Comparison of ENCODE assay signal across 8 mouse cellular contexts in genomic region chr10:29211453-29211852, GRCm38 (mm10). TPM values are rescaled to one million over a fixed set of nuclear protein-coding genes. Genes with fewer than 3 reads are reported as not detected.
DNase-seq lines count a peak whose midpoint lies in the region; ATAC-seq and TF ChIP-seq lines count a peak whose summit lies in the region.

Gene 9330159F19Rik, plus strand, starts transcription at chr10:29211606.

- H3K4me1 ChIP-seq in liver, embryonic 11.5 days (replicated peaks; ENCODE audit: control insufficient read depth, insufficient read depth, low read length) = no peaks in the 10 kb centered on the region
- no peaks in the 10 kb centered on the region for H3K4me1 ChIP-seq in liver, embryonic 12.5 days
- no peaks in the 10 kb centered on the region for H3K4me1 ChIP-seq in embryonic facial prominence, embryonic 14.5 days (ENCODE audit: control insufficient read depth, insufficient read depth, low read length)
- H3K4me1 ChIP-seq in hindbrain, embryonic 15.5 days (replicated peaks) = no peaks in the 10 kb centered on the region; the same call in 1 of the 2 replicates
- no peaks in the 10 kb centered on the region; the same call in 1 of the 2 replicates for H3K4me1 ChIP-seq in limb, embryonic 14.5 days (ENCODE audit: control insufficient read depth, insufficient read depth, low read length)
- H3K4me1 ChIP-seq in neural tube, embryonic 15.5 days = 0 out of 2 replicates have a peak, but pooled peaks cover 5% of the 10 kb centered on the region

- TF ChIP-seq POLR2A in limb, embryonic 14.5 days (IDR thresholded peaks at IDR 0.05; ENCODE audit: borderline replicate concordance, extremely low read depth, insufficient read depth, insufficient read length) = no peak

- no peak within 1 kb of the TSS for H3K4me3 ChIP-seq in liver, embryonic 11.5 days (ENCODE audit: low read depth, low read length)
- no peak within 1 kb of the TSS for H3K4me3 ChIP-seq in liver, embryonic 12.5 days
- no peak within 1 kb of the TSS; the same call in 1 of the 2 replicates for H3K4me3 ChIP-seq in embryonic facial prominence, embryonic 14.5 days (ENCODE audit: low read depth, low read length)
- H3K4me3 ChIP-seq in hindbrain, embryonic 15.5 days = no peak within 1 kb of the TSS
- H3K4me3 ChIP-seq in limb, embryonic 14.5 days (replicated peaks; ENCODE audit: low read length) = no peak within 1 kb of the TSS
- H3K4me3 ChIP-seq in neural tube, embryonic 15.5 days (replicated peaks) = no peak within 1 kb of the TSS

- no peak within 1 kb of the TSS for H3K4me2 ChIP-seq in liver, embryonic 11.5 days
- H3K4me2 ChIP-seq in liver, embryonic 12.5 days = no peak within 1 kb of the TSS
- peak within 1 kb of the TSS; percentile 14; the same call in 1 of the 2 replicates for H3K4me2 ChIP-seq in embryonic facial prominence, embryonic 14.5 days (ENCODE audit: low read depth, low read length)
- H3K4me2 ChIP-seq in hindbrain, embryonic 15.5 days = no peak within 1 kb of the TSS
- H3K4me2 ChIP-seq in limb, embryonic 14.5 days (replicated peaks; ENCODE audit: low read depth, low read length, severe bottlenecking) = no peak within 1 kb of the TSS
- H3K4me2 ChIP-seq in neural tube, embryonic 15.5 days = no peak within 1 kb of the TSS

- H3K27ac ChIP-seq in liver, embryonic 11.5 days (ENCODE audit: low read depth, low read length) = no peak within 1 kb of the TSS
- no peak within 1 kb of the TSS for H3K27ac ChIP-seq in liver, embryonic 12.5 days
- peak within 1 kb of the TSS; percentile 53; the same call in 1 of the 2 replicates for H3K27ac ChIP-seq in embryonic facial prominence, embryonic 14.5 days (replicated peaks; ENCODE audit: low read depth, low read length)
- H3K27ac ChIP-seq in hindbrain, embryonic 15.5 days (replicated peaks) = no peak within 1 kb of the TSS
- no peak within 1 kb of the TSS for H3K27ac ChIP-seq in limb, embryonic 14.5 days (replicated peaks; ENCODE audit: low read depth, low read length)
- H3K27ac ChIP-seq in neural tube, embryonic 15.5 days (replicated peaks) = no peak within 1 kb of the TSS

- H3K9me3 ChIP-seq in liver, embryonic 11.5 days (ENCODE audit: control insufficient read depth, low read length) = no peaks in the 10 kb centered on the region
- no peaks in the 10 kb centered on the region for H3K9me3 ChIP-seq in liver, embryonic 12.5 days (replicated peaks)
- no peaks in the 10 kb centered on the region for H3K9me3 ChIP-seq in embryonic facial prominence, embryonic 14.5 days (ENCODE audit: control insufficient read depth, low read length)
- H3K9me3 ChIP-seq in hindbrain, embryonic 15.5 days = no peaks in the 10 kb centered on the region
- H3K9me3 ChIP-seq in limb, embryonic 14.5 days (ENCODE audit: control insufficient read depth, low read length) = no peaks in the 10 kb centered on the region
- H3K9me3 ChIP-seq in neural tube, embryonic 15.5 days (replicated peaks) = no peaks in the 10 kb centered on the region

- 18% methylated on average over 4 of the region's 4 CpGs for WGBS in liver, embryonic 11.5 days
- WGBS in liver, embryonic 12.5 days (ENCODE audit: insufficient replicate concordance) = 15% methylated on average over 4 of the region's 4 CpGs
- 4% methylated on average over 4 of the region's 4 CpGs for WGBS in embryonic facial prominence, embryonic 14.5 days
- WGBS in hindbrain, embryonic 15.5 days = 14% methylated on average over 4 of the region's 4 CpGs
- whole genome bisulfite sequencing in limb, embryonic 14.5 days = 3% methylated on average over 4 of the region's 4 CpGs
- 10% methylated on average over 4 of the region's 4 CpGs for WGBS in neural tube, embryonic 15.5 days

- H3K27me3 ChIP-seq in liver, embryonic 11.5 days (replicated peaks; ENCODE audit: control insufficient read depth, insufficient read depth, low read length) = no peaks in the 10 kb centered on the region
- no peaks in the 10 kb centered on the region for H3K27me3 ChIP-seq in liver, embryonic 12.5 days (replicated peaks)
- no peaks in the 10 kb centered on the region for H3K27me3 ChIP-seq in embryonic facial prominence, embryonic 14.5 days (replicated peaks; ENCODE audit: control insufficient read depth, insufficient read depth, low read length)
- H3K27me3 ChIP-seq in hindbrain, embryonic 15.5 days = no peaks in the 10 kb centered on the region
- no peaks in the 10 kb centered on the region for H3K27me3 ChIP-seq in limb, embryonic 14.5 days (ENCODE audit: control insufficient read depth, insufficient read depth, low read length)
- no peaks in the 10 kb centered on the region for H3K27me3 ChIP-seq in neural tube, embryonic 15.5 days (replicated peaks)

- H3K36me3 ChIP-seq in liver, embryonic 11.5 days (ENCODE audit: control insufficient read depth, insufficient read depth, low read length) = no peaks in the 10 kb centered on the region
- no peaks in the 10 kb centered on the region for H3K36me3 ChIP-seq in liver, embryonic 12.5 days
- H3K36me3 ChIP-seq in embryonic facial prominence, embryonic 14.5 days (ENCODE audit: control insufficient read depth, insufficient read depth, low read length) = no peaks in the 10 kb centered on the region
- H3K36me3 ChIP-seq in hindbrain, embryonic 15.5 days = peaks cover 16% of the 10 kb centered on the region
- H3K36me3 ChIP-seq in limb, embryonic 14.5 days (ENCODE audit: control insufficient read depth, insufficient read depth, low read length) = no peaks in the 10 kb centered on the region
- peaks cover 2% of the 10 kb centered on the region; the same call in 1 of the 2 replicates for H3K36me3 ChIP-seq in neural tube, embryonic 15.5 days

- no peak within 1 kb of the TSS for H3K9ac ChIP-seq in liver, embryonic 11.5 days (ENCODE audit: low read depth, low read length)
- no peak within 1 kb of the TSS for H3K9ac ChIP-seq in liver, embryonic 12.5 days
- H3K9ac ChIP-seq in embryonic facial prominence, embryonic 14.5 days (ENCODE audit: low read depth, low read length) = no peak within 1 kb of the TSS
- H3K9ac ChIP-seq in hindbrain, embryonic 15.5 days = no peak within 1 kb of the TSS
- no peak within 1 kb of the TSS for H3K9ac ChIP-seq in limb, embryonic 14.5 days (ENCODE audit: low read depth, low read length, severe bottlenecking)
- no peak within 1 kb of the TSS for H3K9ac ChIP-seq in neural tube, embryonic 15.5 days (replicated peaks)

- no peak for DNase-seq in liver, embryonic 11.5 days (ENCODE audit: low spot score)
- peak; percentile 88 for DNase-seq in embryonic facial prominence, embryonic 14.5 days (ENCODE audit: low spot score)
- DNase-seq in limb, embryonic 14.5 days (ENCODE audit: low spot score) = peak; percentile 69
- no peak for DNase-seq in cerebellum, postnatal 25 days

- 0 out of 2 replicates have a peak, but pooled peaks have one; percentile 53 for ATAC-seq in liver, embryonic 11.5 days (replicated peaks; ENCODE audit: low FRiP score)
- ATAC-seq in liver, embryonic 12.5 days = no peak
- ATAC-seq in embryonic facial prominence, embryonic 14.5 days (ENCODE audit: low read depth) = peak; percentile 94
- no peak for ATAC-seq in hindbrain, embryonic 15.5 days (ENCODE audit: low FRiP score, low read depth)
- peak; percentile 89 for ATAC-seq in limb, embryonic 14.5 days (ENCODE audit: low FRiP score, low read depth)
- ATAC-seq in neural tube, embryonic 15.5 days (ENCODE audit: low FRiP score) = no peak
- ATAC-seq in erythroblast, adult 5-6 weeks (replicated peaks; ENCODE audit: low FRiP score, poor library complexity, severe bottlenecking) = no peak

RNA-seq across cellular contexts. Expression of gene 9330159F19Rik, which starts in this region (rescaled TPM):
- 0.06 and 0.07 TPM in 2 replicates for polyA plus RNA-seq in liver, embryonic 11.5 days (2014; fragmentation: Nextera tagmentation; extraction: Ambion mirVana)
- polyA plus RNA-seq in liver, embryonic 12.5 days (2016; fragmentation: Nextera tagmentation; extraction: Ambion mirVana) = 0.04 and 0.06 TPM in 2 replicates
- 1.9 and 2.2 TPM in 2 replicates for polyA plus RNA-seq in embryonic facial prominence, embryonic 14.5 days (2014; fragmentation: Nextera tagmentation; extraction: Ambion mirVana)
- 27.6 and 28.9 TPM in 2 replicates for polyA plus RNA-seq in hindbrain, embryonic 15.5 days (2015; fragmentation: Nextera tagmentation; extraction: Ambion mirVana)
- polyA plus RNA-seq in limb, embryonic 14.5 days (2012; rRNA removed) = 0.83 and 1.2 TPM in 2 replicates
- polyA plus RNA-seq in limb, embryonic 14.5 days (2014; fragmentation: Nextera tagmentation; extraction: Ambion mirVana) = 0.65 and 1.5 TPM in 2 replicates
- polyA plus RNA-seq in neural tube, embryonic 15.5 days (2015; fragmentation: Nextera tagmentation; extraction: Ambion mirVana) = 21.4 and 26.9 TPM in 2 replicates
- not detected in 2 replicates for total RNA-seq in erythroblast, adult 5-6 weeks (2015; ENCODE audit: low replicate concordance)
- not detected in 2 replicates for total RNA-seq in erythroblast, adult 5-6 weeks (2017; ENCODE audit: low replicate concordance)

Comparison
In these comparisons a context has a peak if more than half of its experiments do, and no peak if none do; other contexts are left out.
1. Peak in ATAC-seq in liver, embryonic 11.5 days; RNA of the gene not detected or under 1 TPM.
2. ATAC-seq: peak in embryonic facial prominence, embryonic 14.5 days (single experiment) and limb, embryonic 14.5 days (single experiment); none in liver, embryonic 12.5 days (single experiment), hindbrain, embryonic 15.5 days (single experiment), neural tube, embryonic 15.5 days (single experiment) and erythroblast, adult 5-6 weeks (single experiment).
3. DNase-seq: peak in embryonic facial prominence, embryonic 14.5 days (single experiment) and limb, embryonic 14.5 days (single experiment); none in liver, embryonic 11.5 days (single experiment) and cerebellum, postnatal 25 days (0 of 2).